Mouse (Mus musculus): ENCODE measurements at regions not wholly inside any gene's neighbourhood (a gene's known extent, or its start where the extent isn't known, plus 50 kb on each side); places are given as distances from the start of the nearest gene placed in this dataset.

- DNase-seq (ENCODE audit: low read depth, low spot score) = no peak
Observed at GRCm38 (mm10) chr12:73447172-73447571, 99.0 kb downstream of the Tmem30b start.

DNA sequence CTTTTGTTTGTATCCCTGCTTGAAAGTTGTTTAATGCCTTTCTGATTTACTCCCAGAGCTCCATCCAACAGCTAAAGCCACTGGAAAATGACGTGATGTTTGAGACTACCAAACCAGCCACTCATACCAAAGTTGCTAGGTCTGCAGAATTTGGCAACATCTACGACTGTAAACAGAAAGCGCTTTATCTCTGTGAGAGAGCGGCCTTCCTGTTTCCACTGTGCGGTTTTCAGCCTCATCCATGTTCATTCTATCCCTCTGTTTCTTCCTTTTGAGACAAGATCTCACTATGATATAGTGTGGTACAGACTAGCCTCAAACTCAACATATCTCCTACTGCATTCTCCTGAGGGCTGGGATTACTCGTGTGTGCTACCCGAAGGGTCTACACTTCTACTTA lies 100.0 kb downstream of the Tmem30b start:
- DNase-seq (ENCODE audit: low read depth, low spot score) = no peak

DNA sequence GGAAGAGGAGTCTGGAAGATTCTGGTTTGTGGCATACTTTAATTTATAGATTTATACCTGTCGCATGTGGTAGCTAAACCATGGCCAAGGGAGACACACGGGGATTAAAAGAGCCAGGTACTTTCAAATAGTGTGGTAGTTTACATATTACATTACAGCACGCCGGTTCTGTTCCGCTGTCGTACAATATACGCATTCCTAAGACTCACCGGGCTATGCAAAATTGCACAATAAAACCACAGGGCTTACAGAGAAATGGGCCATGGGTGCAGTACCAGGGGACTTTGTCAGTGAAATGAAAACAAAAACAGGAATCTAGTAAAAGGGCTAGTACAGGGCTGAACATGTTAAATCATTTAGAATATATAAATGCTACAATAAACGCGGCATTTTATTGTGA lies 100.6 kb downstream of the Tmem30b start:
- no peak for DNase-seq (ENCODE audit: low read depth, low spot score)

GRCm38 (mm10) chr12:73445128-73445527 lies 101.1 kb downstream of the Tmem30b start:
- DNase-seq (ENCODE audit: low read depth, low spot score) = no peak

DNA sequence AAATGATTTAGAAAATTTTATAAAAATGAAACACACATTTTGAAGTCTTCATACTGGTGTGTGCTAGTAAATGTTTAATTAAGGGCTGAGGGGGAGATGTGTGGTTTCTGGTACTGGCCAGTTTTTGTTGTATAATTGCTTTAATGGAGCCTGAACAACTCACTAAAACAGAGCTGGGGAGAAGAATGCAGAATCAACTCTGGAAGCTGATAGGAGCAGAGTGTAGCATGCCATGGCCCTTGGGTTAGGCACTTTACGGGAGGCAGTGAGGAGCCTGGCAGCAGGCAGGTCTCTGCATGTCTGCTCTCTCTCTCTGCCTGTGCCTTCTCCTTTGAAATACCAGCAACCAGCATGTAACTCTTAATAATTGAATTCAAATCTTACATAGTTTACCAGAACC lies 104.9 kb downstream of the Tmem30b start:
- no peak for DNase-seq (ENCODE audit: low read depth, low spot score)

GRCm38 (mm10) chr12:73434684-73435083 lies 111.5 kb downstream of the Tmem30b start:
- DNase-seq (ENCODE audit: low read depth, low spot score) = no peak

DNA sequence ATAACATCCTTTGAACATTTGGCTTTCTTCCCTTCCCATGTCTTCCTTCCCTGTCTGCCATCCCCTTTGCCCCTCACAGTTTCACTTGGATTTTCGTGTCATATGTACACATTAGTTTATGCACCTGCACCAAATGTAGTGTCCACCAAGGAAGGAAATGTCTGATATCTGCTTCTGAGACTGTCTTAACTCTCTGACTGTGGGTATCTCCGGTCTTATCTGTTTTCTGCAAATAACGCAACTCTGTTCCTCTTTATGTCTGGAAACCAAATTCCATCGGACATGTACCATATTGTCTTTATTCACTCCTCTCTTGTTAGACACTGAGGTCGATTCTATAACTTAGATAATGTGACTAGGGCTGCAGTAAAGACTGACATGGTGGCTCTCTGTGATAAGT lies 113.6 kb downstream of the Tmem30b start:
- DNase-seq (ENCODE audit: low read depth, low spot score) = no peak

GRCm38 (mm10) chr12:73428171-73428570 lies 118.0 kb downstream of the Tmem30b start:
- no peak for DNase-seq (ENCODE audit: low read depth, low spot score)

DNA sequence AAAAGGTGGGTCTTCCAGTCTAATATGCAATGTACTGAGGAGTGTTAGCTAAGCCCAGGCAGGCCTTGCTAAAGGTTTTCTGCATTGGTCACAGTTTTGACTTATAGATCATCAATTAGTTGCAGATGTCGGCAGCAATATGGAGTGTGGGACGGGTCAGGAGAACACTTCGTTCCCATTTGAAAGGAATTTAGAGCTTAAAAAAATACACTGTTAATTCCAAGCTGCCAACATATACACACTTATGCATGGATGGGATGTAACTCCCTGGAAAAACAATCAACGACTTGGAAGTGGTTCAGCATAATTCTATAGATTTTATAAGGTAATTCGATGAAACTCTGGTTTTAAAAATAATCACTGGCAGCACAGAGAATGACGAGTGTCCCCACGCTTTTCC lies 121.4 kb downstream of the Tmem30b start:
- no peak for DNase-seq (ENCODE audit: low read depth, low spot score)

- DNase-seq (ENCODE audit: low read depth, low spot score) = no peak
Observed at GRCm38 (mm10) chr12:73417101-73417500, 129.1 kb downstream of the Tmem30b start.

- no peak for DNase-seq (ENCODE audit: low read depth, low spot score)
Observed at GRCm38 (mm10) chr12:73416367-73416897, 129.8 kb downstream of the Tmem30b start.

GRCm38 (mm10) chr12:73415856-73416366 lies 129.3 kb downstream of the Slc38a6 start:
- DNase-seq (ENCODE audit: low read depth, low spot score) = no peak

DNA sequence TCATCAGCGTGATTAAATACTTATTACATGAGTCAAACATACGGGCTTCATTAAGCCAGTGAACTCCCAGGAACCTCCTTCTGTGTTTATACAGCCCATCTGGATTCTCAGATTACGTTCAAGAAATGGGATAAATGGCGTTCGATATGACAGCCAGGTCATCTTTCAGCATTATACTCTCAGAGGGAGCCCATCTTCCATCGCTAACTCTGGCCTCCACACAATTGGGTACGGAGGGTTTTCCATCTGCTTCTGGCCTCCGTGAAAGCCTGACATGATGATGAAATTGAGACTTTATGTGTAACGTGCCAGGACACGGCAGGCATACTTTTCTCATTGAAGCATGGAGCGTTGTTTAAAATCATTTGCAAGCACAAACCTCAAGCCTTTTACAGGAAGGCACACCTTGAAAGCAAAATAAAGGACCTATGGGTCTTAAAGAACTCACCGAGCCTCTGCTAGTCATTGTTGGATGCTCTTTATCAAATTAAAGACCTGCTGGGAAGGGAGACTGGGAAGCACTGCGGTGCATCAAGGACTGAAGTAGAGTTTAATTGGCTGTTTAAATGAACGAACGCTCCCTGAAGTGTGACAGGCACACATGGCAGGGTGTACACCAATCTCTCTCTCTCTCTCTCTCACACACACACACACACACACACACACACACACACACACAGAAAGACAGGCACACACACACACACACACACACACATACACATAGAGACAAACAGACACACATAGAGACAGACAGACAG lies 127.0 kb downstream of the Slc38a6 start:
- DNase-seq (ENCODE audit: low read depth, low spot score) = no peak

- DNase-seq (ENCODE audit: low read depth, low spot score) = no peak
Observed at GRCm38 (mm10) chr12:73412500-73412899, 125.9 kb downstream of the Slc38a6 start.

GRCm38 (mm10) chr12:73410924-73411323 lies 124.3 kb downstream of the Slc38a6 start:
- no peak for DNase-seq (ENCODE audit: low read depth, low spot score)

GRCm38 (mm10) chr12:73409481-73410085 lies 123.0 kb downstream of the Slc38a6 start:
- DNase-seq (ENCODE audit: low read depth, low spot score) = no peak

GRCm38 (mm10) chr12:73408614-73409013 lies 122.0 kb downstream of the Slc38a6 start:
- no peak for DNase-seq (ENCODE audit: low read depth, low spot score)

- DNase-seq (ENCODE audit: low read depth, low spot score) = no peak
Observed at GRCm38 (mm10) chr12:73408165-73408564, 121.6 kb downstream of the Slc38a6 start.

- DNase-seq (ENCODE audit: low read depth, low spot score) = no peak
Observed at GRCm38 (mm10) chr12:73406556-73407087, 120.0 kb downstream of the Slc38a6 start.

DNA sequence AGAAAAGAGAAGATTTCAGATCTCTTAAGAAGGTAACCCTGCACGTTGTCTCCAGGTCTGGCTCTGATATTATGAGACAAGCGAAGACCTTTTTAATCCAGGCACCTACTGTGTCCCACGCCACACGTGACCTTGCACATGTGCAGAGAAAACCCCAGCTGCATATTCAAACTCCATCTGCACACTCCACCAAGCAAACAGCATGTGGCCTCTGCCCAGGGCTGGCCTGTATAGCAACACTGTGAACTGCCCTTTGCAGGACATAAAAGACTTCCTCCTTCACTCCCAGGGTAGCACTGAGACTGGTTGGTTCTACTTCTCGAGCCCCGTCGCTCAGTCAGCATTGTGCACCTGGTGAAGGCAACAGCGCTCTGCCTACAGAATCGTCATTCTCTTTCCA lies 119.0 kb downstream of the Slc38a6 start:
- no peak for DNase-seq (ENCODE audit: low read depth, low spot score)

DNA sequence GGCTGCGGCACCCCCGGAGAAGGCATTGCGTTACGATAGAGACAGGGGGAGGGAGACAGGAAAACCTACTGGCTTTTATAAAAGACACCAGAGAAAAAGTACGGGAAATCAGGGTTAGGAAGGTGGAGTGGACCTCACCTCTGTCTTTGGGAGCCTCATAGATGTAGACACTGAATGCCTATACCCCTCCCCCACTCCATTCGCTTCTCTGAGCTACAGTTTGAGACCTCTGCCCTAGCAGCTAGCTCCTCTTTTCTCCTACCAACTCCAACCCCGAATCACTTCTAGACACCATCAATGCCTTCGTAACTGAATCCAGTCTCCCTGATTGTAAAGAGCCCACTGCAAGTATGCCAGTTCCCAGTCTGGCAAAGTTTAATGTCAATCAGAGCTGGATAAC lies 118.5 kb downstream of the Slc38a6 start:
- DNase-seq (ENCODE audit: low read depth, low spot score) = no peak

GRCm38 (mm10) chr12:73403906-73404474 lies 117.4 kb downstream of the Slc38a6 start:
- no peak for DNase-seq (ENCODE audit: low read depth, low spot score)
